Mouse (Mus musculus): ENCODE measurements around the gene Zwilch. TPM values are rescaled to one million over a fixed set of nuclear protein-coding genes. Genes with fewer than 3 reads are reported as not detected.

Gene Zwilch
- polyA plus RNA-seq, 1 experiment, result 0.77 TPM

DNA sequence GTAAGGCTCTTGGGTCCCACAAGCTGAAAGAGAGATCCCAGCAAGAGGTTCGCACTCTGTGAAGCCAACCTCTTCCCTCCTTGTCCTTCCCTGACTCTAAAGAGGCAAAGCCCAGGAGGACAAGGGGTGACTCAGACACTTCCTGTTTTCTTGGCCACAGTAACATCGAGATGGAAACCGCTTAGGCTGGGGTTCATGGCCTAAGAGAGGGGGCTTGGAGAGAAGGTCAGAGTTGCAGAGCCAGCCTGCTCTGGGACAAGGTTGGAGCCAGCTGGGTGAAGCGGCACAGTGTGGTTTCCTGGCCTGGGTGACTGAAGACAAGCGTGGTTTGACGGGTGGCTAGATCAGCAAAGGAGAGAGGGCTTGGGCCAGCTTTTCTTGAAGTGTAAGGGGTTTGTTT lies 67.6 kb downstream of the Zwilch start:
- Histone ChIP-seq H3K4me1 (ENCODE audit: control insufficient read depth, insufficient read depth, low read length) (no peaks in the 10 kb centered on the region), H3K36me3 (ENCODE audit: control insufficient read depth, insufficient read depth, low read length) (no peaks in the 10 kb centered on the region), H3K4me3 (ENCODE audit: insufficient read depth, low read depth, low read length) (no peak overlapping the region), H3K27me3 (replicated peaks; ENCODE audit: control insufficient read depth, insufficient read depth, low read length) (no peaks in the 10 kb centered on the region), H3K27ac (ENCODE audit: insufficient read depth, low read depth, low read length) (no peak overlapping the region)
- no peak for TF ChIP-seq CTCF (conservative IDR thresholded peaks at IDR 0.05; ENCODE audit: insufficient read depth, insufficient read length, low read depth, low read length)
- no peak for TF ChIP-seq POLR2A (IDR thresholded peaks at IDR 0.05; ENCODE audit: low read depth, low read length)
- DNase-seq, result no peak
- 55% methylated on average over 6 of the region's 6 CpGs for WGBS

- Histone ChIP-seq H3K27me3 (replicated peaks; ENCODE audit: control insufficient read depth, insufficient read depth, low read length) (no peaks in the 10 kb centered on the region), H3K4me3 (ENCODE audit: insufficient read depth, low read depth, low read length) (no peak overlapping the region), H3K4me1 (ENCODE audit: control insufficient read depth, insufficient read depth, low read length) (no peaks in the 10 kb centered on the region), H3K27ac (ENCODE audit: insufficient read depth, low read depth, low read length) (no peak overlapping the region), H3K36me3 (ENCODE audit: control insufficient read depth, insufficient read depth, low read length) (no peaks in the 10 kb centered on the region)
- TF ChIP-seq POLR2A (IDR thresholded peaks at IDR 0.05; ENCODE audit: low read depth, low read length) (no peak), CTCF (conservative IDR thresholded peaks at IDR 0.05; ENCODE audit: insufficient read depth, insufficient read length, low read depth, low read length) (peak; percentile 96)
- 13% methylated on average over 4 of the region's 4 CpGs for WGBS
- peak; percentile 80 for DNase-seq
Measured at GRCm38 (mm10) chr9:64100442-64100841, 72.5 kb downstream of the Zwilch start.

DNA sequence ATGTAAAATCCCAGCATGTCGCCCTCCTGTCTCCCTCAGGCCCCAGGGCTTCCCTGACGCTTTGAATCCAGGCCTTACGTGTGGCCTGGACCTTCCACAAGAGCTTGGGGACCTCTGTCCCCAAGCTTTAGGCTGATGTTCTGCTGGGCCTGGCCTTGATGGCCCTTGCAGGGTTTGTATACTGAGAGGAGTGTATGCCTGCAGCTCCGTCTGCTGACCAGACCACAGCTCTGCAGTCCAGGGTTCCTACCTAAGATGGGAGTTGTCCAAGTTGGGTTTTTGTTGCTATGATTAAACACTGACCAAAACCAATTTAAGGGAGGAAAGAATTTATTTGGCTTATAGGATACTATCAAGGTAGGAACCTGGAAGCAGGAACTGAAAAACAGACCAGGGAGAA lies 74.6 kb downstream of the Zwilch start:
- no peaks in the 10 kb centered on the region for H3K27me3 ChIP-seq (replicated peaks; ENCODE audit: control insufficient read depth, insufficient read depth, low read length)
- TF ChIP-seq POLR2A (IDR thresholded peaks at IDR 0.05; ENCODE audit: low read depth, low read length), result no peak
- TF ChIP-seq CTCF (conservative IDR thresholded peaks at IDR 0.05; ENCODE audit: insufficient read depth, insufficient read length, low read depth, low read length), result peak; percentile 40

GRCm38 (mm10) chr9:64094083-64094482 lies 78.8 kb downstream of the Zwilch start:
- DNase-seq, result peak; percentile 46
- WGBS, result 57% methylated on average over 11 of the region's 11 CpGs
- H3K27ac ChIP-seq (ENCODE audit: insufficient read depth, low read depth, low read length), result no peak overlapping the region

More for the DNA sequence above, 74.6 kb downstream of the Zwilch start:
- no peaks in the 10 kb centered on the region for H3K36me3 ChIP-seq (ENCODE audit: control insufficient read depth, insufficient read depth, low read length)
- no peaks in the 10 kb centered on the region for H3K4me1 ChIP-seq (ENCODE audit: control insufficient read depth, insufficient read depth, low read length)
- H3K27ac ChIP-seq (ENCODE audit: insufficient read depth, low read depth, low read length), result no peak overlapping the region
- WGBS, result 88% methylated on average over 4 of the region's 4 CpGs
- no peak for DNase-seq
- no peak overlapping the region for H3K4me3 ChIP-seq (ENCODE audit: insufficient read depth, low read depth, low read length)

GRCm38 (mm10) chr9:64089004-64089403 lies 83.9 kb downstream of the Zwilch start:
- peak; percentile 77 for DNase-seq
- H3K27ac ChIP-seq (ENCODE audit: insufficient read depth, low read depth, low read length), result peak overlapping the region; percentile 39

More at GRCm38 (mm10) chr9:64094083-64094482, 78.8 kb downstream of the Zwilch start:
- Histone ChIP-seq H3K27me3 (replicated peaks; ENCODE audit: control insufficient read depth, insufficient read depth, low read length) (no peaks in the 10 kb centered on the region), H3K4me1 (ENCODE audit: control insufficient read depth, insufficient read depth, low read length) (no peaks in the 10 kb centered on the region), H3K36me3 (ENCODE audit: control insufficient read depth, insufficient read depth, low read length) (no peaks in the 10 kb centered on the region), H3K4me3 (ENCODE audit: insufficient read depth, low read depth, low read length) (no peak overlapping the region)
- TF ChIP-seq POLR2A (IDR thresholded peaks at IDR 0.05; ENCODE audit: low read depth, low read length) (no peak), CTCF (conservative IDR thresholded peaks at IDR 0.05; ENCODE audit: insufficient read depth, insufficient read length, low read depth, low read length) (no peak)

GRCm38 (mm10) chr9:64088346-64088745 lies 84.6 kb downstream of the Zwilch start:
- Histone ChIP-seq H3K27ac (ENCODE audit: insufficient read depth, low read depth, low read length) (no peak overlapping the region), H3K4me3 (ENCODE audit: insufficient read depth, low read depth, low read length) (no peak overlapping the region), H3K4me1 (ENCODE audit: control insufficient read depth, insufficient read depth, low read length) (no peaks in the 10 kb centered on the region), H3K27me3 (replicated peaks; ENCODE audit: control insufficient read depth, insufficient read depth, low read length) (no peaks in the 10 kb centered on the region), H3K36me3 (ENCODE audit: control insufficient read depth, insufficient read depth, low read length) (no peaks in the 10 kb centered on the region)
- TF ChIP-seq POLR2A (IDR thresholded peaks at IDR 0.05; ENCODE audit: low read depth, low read length) (no peak), CTCF (conservative IDR thresholded peaks at IDR 0.05; ENCODE audit: insufficient read depth, insufficient read length, low read depth, low read length) (no peak)
- no peak for DNase-seq
- 94% methylated on average over 7 of the region's 7 CpGs for WGBS

More at GRCm38 (mm10) chr9:64089004-64089403, 83.9 kb downstream of the Zwilch start:
- WGBS, result 63% methylated on average over 12 of the region's 12 CpGs
- Histone ChIP-seq H3K4me3 (ENCODE audit: insufficient read depth, low read depth, low read length) (no peak overlapping the region), H3K4me1 (ENCODE audit: control insufficient read depth, insufficient read depth, low read length) (no peaks in the 10 kb centered on the region), H3K27me3 (replicated peaks; ENCODE audit: control insufficient read depth, insufficient read depth, low read length) (no peaks in the 10 kb centered on the region), H3K36me3 (ENCODE audit: control insufficient read depth, insufficient read depth, low read length) (no peaks in the 10 kb centered on the region)
- TF ChIP-seq POLR2A (IDR thresholded peaks at IDR 0.05; ENCODE audit: low read depth, low read length), result no peak
- TF ChIP-seq CTCF (conservative IDR thresholded peaks at IDR 0.05; ENCODE audit: insufficient read depth, insufficient read length, low read depth, low read length), result no peak

GRCm38 (mm10) chr9:64087461-64088235 lies 85.3 kb downstream of the Zwilch start:
- Histone ChIP-seq H3K4me3 (ENCODE audit: insufficient read depth, low read depth, low read length) (no peak overlapping the region), H3K36me3 (ENCODE audit: control insufficient read depth, insufficient read depth, low read length) (no peaks in the 10 kb centered on the region), H3K4me1 (ENCODE audit: control insufficient read depth, insufficient read depth, low read length) (no peaks in the 10 kb centered on the region), H3K27ac (ENCODE audit: insufficient read depth, low read depth, low read length) (no peak overlapping the region), H3K27me3 (replicated peaks; ENCODE audit: control insufficient read depth, insufficient read depth, low read length) (no peaks in the 10 kb centered on the region)
- peak; percentile 87 for DNase-seq
- TF ChIP-seq CTCF (conservative IDR thresholded peaks at IDR 0.05; ENCODE audit: insufficient read depth, insufficient read length, low read depth, low read length) (peak; percentile 95), POLR2A (IDR thresholded peaks at IDR 0.05; ENCODE audit: low read depth, low read length) (no peak)
- WGBS, result 51% methylated on average over 5 of the region's 5 CpGs

Other genes starting within 250 kb of the Zwilch start
- 15.9 and 22.8 TPM in 2 replicates for gene Smad6, start 151.0 kb downstream of the Zwilch start, polyA plus RNA-seq (2012; rRNA removed)
- 5.1 and 6.9 TPM in 2 replicates for gene Lctl, start 56.0 kb downstream of the Zwilch start, polyA plus RNA-seq (2012; rRNA removed)
- gene Rpl4, start 271 bp upstream of the Zwilch start, polyA plus RNA-seq (2012; rRNA removed), result 373 and 421 TPM in 2 replicates
- 15.8 and 24.9 TPM in 2 replicates for gene Snapc5, start 6.2 kb upstream of the Zwilch start, polyA plus RNA-seq (2012; rRNA removed)
- 0.11 and 0.15 TPM in 2 replicates for gene Uchl4, start 62.1 kb upstream of the Zwilch start, polyA plus RNA-seq (2012; rRNA removed)
- 40.8 and 46.3 TPM in 2 replicates for gene Map2k1, start 80.5 kb upstream of the Zwilch start, polyA plus RNA-seq (2012; rRNA removed)
- 3.2 and 5.5 TPM in 2 replicates for gene Tipin, start 108.5 kb upstream of the Zwilch start, polyA plus RNA-seq (2012; rRNA removed)
- gene Dis3l, start 168.2 kb upstream of the Zwilch start, polyA plus RNA-seq (2012; rRNA removed), result 13.0 and 13.6 TPM in 2 replicates
- 0.16 and 0.23 TPM in 2 replicates for gene Megf11, start 212.5 kb upstream of the Zwilch start, polyA plus RNA-seq (2012; rRNA removed)